Mouse (Mus musculus) heart, adult 8-10 months (tissue): ENCODE measurements around the gene Gm17949. TPM values are rescaled to one million over a fixed set of nuclear protein-coding genes. Genes with fewer than 3 reads are reported as not detected.

ENCODE experiments used
- DNase-seq: peaks from one replicate; pipeline ENCODE4 v3.0.0; 2022; ENCODE audit warnings: low spot score
- total RNA-seq, 4 experiments: library from RNA; stranded (reverse); gene quantifications; 2 replicates each; pipeline ENCODE4 v1.2.4; 2022

Gm17949 gene
- under 1 TPM in 2 of 4 experiments, not detected in 2; 0.37 to 0.60 TPM for total RNA-seq

DNA sequence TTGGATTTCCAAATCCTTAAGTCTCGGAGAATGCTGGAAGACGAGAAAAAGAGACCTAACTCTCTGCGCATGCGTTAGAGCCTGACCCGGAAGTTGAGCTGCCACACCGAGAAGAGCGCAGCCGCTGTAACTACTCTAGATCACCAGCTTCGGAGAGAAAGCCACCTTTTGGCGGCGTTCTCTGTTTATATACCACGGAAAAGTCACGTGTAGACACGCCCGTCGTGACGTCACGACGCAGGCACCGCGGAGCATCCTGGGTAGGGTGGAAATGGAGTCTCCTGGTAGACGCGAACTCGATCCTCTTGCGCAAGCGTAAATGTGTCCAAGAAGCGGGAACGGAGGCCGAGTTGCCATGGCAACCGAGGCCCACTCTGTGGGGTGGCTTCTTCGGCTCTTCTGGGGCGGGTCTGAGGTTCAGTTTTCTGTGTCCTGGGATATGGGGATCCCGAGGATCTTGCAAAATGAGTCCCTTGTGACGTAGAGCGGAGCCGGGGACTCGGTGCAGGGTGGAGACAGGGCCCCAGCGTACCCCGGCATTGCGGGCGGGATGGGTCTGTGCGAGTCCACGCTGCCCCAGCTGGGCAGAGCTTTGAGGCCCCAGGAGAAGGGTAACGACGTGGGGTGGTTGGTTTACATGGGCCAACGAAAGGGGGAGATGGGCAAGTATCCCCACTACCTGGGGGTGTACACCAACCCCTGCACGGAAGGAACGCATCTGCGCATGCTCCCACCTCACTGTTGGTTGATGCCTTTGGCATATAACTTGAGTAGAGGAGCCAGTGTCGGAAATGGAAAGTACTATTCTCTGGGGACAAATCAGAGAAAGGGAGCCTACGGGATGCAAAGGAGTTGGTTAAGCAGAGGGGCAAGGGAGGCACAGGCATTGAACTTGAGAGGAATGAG lies at the start of gene Gm17949, which contains the start of gene Gtf2f1:
TSS of gene Gm17949 (plus strand) at position 234 of the 906 bp plus-strand sequence.
TSS of gene Gtf2f1 (minus strand) at position 53 of the 906 bp plus-strand sequence.
- DNase-seq, result peak; percentile 93

DNA sequence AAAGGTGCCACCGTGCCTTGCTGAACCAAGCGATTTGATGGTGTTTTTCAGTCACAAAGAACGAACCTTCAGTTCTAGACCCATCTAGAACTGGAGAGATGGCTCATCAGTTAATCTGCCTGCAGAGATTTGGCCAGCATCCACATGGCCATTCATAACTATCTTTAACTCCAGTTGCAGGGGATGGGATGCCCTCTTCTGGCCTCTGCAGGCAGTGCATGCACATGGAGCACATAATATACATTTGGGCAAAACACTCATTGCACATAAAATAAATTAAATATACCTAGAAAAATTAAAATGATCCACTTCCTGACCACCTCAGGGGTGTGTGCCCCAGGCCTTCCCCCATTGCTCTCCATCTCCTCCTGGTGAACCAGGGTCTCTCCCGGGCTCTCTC lies 49.4 kb upstream of the Gm17949 start:
- no peak for DNase-seq

DNA sequence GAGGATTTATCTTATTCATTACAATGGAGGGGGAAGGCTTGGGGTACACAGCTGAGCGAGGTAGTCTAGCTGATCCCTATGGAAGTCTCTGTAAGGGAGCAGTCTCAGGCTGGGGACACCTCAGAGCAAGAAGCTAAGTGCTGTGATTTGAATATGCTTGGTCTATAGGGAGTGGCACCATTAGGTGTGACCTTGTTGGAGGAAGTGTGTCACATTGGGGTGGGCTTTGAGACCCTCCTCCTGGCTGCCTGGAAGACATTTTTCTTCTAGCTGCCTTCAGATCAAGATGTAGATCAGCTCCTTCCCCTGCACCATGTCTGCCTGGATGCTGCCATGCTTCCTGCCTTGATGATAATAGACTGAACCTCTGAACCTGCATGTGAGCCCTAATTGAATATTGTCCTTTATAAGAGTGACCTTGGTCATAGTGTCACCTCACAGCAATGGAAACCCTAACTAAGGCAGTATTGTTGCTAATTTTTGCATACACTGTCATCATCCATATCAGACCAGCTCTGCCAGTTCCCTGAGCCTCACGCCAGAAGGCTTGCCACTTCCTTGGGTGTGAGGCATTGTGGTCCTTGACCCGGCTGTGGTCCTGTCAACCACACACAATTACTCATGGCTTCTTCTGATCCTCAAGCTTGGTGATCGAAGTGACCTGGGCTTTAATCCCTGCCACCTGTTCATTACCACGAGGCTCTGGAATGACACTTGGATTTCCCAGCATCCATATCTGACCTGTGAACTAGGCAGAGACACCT lies 48.4 kb upstream of the Gm17949 start:
- no peak for DNase-seq

DNA sequence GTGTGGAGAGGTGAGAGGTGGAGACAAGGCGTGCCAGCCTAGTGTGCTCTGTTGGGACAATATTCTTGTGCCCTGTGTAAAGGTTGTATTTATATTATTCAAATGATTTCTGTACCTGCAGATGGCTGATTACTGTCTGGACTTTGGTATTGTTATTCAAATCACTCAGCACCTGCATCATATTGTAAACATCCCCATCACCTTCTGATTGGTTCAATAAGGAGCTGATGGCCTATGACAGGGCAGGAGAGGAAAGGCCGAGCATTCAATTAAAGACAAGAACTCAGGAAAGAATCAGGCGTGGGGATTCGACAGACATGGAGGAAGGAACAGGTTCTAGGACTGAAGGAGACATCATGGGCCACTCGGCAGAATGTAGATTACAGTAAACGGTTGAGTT lies 47.6 kb upstream of the Gm17949 start:
- DNase-seq, result no peak

DNA sequence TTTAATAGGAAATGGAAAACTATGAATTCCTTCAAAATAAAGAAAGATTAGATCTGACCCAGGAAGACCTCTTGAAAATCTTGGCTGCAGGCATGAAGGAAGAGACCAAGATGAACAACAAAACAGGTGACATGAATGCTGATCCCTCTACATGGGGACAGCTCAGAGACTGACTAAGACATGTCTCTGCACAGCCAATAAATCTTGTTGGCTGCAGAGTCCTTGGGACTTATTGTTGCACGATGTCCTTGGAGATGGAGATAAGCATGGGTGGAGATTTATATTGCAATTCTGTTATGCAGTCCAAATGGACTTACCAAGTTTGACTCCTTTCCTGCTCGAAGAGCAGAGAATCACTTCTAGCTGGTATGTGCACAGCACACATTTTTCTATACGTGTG lies 41.9 kb upstream of the Gm17949 start:
- DNase-seq, result no peak

DNA sequence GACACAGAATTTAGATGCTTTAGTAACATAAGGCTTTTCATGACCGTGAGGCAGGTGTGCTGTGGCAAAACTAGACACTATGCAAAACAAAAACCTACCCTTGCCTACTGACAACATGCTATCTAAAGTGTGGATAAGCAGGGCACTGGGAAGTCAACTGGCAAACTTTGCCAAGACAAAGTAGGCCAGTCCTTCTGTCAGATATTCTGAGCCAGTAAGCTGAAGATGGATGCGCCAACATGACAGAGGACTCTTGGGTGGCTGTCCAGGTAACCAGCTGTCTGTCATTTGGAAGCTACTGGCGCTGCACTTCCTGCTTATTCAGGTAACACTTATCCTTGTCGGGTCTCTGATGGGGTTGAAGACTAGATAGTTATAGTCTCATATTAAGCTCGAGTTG lies 41.2 kb upstream of the Gm17949 start:
- no peak for DNase-seq

DNA sequence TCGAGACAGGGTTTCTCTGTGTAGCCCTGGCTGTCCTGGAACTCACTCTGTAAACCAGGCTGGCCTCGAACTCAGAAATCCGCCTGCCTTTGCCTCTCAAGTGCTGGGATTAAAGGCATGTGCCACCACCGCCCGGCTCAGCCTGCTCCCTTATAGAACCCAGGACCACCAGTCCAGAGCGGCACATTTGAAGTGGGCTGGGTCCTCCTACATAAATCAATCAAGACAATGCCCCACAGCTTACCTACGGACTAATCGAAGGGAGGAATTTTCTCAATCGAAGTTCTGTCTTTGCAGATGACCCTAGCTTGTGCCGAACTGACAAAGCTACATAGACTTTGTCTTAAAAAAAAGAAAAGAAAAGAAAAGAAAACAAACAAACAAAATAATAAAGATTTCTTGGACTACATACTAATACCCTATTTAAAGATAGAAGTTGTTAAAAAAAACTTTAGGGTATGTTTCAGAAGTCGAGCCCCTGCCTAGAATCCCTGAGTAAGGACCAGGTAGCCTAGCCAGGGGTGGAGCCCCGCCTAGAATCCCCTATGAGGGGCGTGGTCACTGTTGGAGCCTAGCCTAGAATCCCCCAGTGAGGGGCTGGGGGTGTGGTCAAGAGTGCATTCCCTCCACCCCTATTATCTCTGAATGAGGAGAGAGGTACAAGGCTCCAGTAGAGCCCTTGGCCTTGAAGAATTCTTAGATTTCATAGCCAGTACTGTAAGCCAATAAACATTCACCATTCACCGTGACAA lies 37.1 kb upstream of the Gm17949 start:
- no peak for DNase-seq

DNA sequence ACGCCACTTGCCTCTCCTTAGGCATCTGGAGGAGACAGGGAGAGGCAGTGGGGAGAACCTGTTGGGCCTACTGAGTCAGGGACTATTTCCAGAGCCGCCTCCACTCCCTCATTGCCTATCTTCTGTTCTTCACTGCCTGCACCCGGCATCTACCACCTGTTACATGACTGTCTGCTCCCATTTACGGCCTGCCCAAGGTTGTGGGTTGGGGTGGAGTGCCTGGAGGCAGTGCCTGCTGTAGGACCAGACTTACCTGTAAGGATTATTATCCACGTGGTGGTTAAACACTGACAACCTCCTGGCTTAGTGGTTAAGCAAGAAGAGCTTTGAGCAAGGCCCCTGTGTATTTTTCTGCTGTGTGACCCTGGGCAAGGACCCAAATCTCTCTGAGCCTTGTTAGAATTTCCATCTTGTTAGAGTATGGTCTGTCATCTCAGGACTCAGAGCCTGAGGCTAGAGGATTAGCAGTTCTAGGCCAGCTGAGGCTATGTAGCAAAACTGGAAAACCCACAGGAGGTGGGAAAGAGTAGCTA lies 36.5 kb upstream of the Gm17949 start:
- no peak for DNase-seq

DNA sequence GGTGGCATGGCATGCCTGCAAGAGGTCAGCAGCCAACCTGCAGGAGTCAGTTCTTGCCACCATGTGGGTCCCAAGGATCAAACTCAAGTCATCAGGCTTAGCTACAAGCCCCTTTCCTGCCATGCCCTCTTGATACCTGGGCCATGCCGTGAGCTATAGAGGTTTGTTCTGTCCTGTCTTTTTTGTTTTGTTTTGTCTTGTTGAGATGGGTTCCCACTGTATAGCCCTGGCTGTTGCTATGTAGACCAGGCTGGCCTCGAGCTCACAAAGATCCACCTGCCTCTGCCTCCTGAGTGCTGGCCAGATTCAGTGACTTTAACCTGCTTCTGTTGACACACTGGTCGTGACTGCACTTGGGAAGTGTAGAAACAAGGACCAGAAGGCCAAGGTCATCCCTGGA lies 35.9 kb upstream of the Gm17949 start:
- DNase-seq, result no peak

DNA sequence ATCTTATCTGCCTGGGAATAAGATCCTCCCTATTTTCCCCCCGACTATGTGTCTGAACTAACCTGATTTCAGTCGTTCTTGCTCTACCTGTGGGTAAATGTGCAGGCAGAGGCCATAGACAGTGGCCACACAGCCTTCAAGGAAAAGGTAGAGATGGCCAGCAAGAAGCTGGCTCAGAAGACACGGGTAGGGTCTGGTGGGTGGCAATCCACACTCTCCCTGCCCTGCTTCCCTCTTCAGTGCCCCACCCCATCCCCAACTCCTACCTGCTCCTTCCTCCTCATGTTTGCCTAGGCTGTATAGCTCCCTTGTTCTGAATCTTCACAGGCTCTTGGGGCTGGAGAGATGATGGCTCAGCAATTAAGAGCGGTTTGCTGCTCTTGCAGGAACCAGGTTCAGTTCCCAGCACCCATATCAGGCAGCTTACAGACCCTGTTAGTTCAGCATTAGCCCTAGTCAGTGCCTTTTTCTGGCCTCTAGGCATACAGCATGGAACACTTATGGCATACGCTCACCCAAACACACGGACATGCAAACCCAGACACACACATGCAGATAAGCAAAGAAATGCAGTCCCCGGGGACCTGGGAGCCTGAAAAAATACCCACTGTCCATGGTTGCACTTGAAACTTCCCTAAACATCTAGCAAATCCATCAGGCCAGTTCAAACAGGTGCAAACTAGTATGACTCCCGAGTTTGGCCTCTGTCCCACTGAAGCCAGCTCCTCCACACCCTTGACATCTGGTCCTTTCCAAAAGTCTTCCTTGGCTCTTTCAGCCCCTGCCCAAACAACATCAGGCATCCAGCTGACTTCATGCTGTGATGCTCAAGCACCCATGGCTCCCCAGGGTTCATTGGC lies 34.5 kb upstream of the Gm17949 start:
- no peak for DNase-seq

DNA sequence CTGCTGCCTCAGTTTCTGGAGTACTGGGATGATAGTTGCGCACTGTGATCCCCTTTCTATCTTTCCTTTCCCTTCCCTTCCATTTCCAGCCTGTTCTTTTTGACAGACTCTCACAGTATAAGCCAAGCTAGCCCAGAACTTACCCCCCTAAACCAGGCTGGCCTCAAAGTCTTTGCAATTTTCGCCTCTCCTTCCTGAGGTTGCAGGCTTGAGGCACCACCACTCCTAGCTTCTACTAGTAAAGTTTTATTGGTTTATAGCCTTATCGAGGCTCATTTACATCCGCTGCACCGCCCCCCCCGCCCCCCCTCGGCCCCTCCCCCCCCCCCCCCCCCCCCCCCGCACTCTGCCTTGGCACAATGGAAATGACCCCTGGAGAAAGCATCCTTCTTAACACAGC lies 31.7 kb upstream of the Gm17949 start:
- DNase-seq, result no peak

DNA sequence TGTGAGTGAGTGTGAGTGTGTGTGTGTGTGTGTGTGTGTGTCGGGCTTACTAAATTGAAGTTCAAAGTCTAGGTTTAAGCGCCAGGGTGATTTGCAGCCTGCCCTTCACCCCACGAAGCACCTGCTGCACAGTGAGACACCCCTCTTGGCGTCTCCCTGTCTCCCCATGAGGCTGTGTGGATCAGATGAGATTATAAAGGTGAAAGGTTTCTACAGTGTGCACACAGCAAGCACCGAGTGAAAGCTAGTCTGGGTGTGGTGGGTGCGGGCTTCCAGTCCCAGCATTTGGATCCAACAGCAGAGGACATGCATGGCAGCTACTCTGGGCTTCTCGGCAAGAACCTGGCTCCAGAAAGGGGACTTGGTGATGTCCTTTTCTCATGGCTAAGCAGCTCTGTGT lies 30.2 kb upstream of the Gm17949 start:
- no peak for DNase-seq

DNA sequence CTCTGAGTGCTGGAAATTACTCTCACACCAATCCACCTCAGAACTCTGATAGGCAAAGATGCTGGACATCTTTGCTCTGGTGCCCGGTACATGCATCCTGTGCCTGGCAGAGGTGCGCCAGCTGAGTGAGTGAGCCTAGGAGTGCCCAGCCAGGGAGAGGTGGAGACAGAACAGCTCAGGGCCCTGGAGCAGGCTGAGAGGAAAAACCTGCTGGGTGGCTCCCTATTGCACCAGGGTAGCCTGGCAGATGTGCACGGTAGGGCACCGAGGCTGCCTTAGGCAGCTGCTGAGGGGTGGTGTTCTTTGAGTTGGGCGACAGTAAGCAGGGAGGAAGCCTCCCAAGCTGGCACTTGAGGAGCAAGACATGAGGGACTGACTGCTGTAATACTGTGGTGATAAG lies 29.3 kb upstream of the Gm17949 start, which contains the start of gene Acer1:
TSS of gene Acer1 (minus strand) at position 114 of the 400 bp plus-strand sequence.
- DNase-seq, result no peak

DNA sequence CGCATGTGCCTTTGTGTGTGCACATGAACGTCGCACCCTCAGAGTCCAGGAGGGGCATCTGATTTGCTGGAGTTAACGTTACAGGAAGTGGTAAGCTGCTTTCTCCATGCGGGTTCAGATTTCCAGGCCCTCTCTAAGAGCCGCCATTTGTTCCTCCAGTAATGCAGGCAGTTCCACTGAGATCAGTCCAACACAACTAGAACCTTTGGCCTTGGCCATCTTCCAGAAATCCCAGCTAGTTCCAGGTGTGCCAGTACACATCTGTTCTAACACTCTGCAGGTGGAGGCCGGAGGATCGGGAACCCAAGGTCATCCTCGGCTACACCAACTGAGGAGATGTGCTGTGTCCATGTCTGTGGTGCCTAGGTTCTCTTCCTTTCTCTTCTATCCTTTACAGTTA lies 26.4 kb upstream of the Gm17949 start:
- DNase-seq, result no peak

DNA sequence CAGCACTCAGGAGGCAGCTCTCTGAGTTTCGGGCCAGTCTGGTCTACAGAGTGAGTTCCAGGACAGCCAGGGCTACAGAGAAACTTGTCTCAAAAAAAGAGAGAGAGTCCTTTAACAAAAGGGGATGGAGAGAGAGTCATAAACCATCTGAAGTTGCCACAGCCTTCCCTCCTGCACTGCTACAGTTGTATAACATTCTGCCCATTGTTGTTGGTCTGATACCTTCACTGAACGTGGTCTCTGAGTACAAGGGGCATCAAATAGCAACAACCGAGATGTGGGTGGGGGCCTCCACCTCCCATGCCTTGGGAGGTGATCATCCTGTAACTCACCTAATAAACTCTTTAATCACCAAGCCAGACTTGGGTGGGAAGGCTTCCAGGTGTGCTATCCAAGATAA lies 25.6 kb upstream of the Gm17949 start:
- DNase-seq, result no peak

DNA sequence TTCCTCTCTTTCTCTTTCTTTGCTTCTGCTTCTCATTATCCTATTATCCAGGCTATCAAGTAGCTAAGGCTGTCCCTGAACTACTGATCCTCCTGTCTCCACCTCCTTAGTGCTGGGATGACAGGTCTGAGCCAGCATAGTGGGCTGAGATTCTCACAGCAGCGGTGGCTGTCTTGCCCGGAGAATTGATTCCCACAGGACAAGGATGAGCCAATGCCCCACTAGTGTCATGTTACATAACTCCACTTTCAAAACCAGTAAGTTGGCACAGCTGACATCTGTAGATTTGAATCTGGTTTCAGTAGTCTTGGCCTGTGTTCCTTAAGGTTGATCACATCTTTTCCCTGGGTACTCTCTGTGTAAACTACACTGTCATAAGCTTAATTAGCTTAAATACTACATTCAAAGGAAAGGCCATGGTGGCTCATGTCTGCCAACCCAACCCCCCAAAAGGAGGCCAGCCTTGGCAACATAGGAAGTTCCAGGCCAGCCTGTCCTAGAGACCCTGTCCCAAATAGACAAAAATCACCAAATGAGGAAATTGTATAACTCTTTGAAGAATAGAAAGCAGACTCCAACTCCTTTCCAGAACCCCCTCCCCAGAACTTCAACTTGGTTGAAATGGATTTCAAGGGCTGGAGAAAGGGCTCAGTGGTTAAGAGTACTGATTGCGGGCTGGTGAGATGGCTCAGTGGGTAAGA lies 25.0 kb upstream of the Gm17949 start:
- no peak for DNase-seq

DNA sequence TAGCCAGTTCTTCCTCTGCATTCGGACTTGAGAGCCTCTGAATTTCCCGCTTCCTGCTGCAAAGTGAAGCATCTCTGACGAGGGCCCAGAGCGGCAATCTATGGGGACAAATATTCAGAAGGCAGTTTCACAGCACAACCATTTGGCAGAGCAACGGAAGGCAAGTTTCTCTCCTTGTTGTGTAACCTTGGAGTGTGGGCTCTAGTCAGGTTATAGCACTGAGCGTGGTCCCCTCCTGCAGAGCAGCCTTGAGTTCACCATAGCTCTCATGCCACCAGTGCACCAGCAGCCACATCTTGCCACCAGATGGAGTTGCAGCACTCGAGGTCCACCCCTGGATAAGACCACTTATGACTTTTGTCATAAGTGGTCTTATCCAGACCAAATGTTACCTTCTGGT lies 22.8 kb upstream of the Gm17949 start:
- no peak for DNase-seq

DNA sequence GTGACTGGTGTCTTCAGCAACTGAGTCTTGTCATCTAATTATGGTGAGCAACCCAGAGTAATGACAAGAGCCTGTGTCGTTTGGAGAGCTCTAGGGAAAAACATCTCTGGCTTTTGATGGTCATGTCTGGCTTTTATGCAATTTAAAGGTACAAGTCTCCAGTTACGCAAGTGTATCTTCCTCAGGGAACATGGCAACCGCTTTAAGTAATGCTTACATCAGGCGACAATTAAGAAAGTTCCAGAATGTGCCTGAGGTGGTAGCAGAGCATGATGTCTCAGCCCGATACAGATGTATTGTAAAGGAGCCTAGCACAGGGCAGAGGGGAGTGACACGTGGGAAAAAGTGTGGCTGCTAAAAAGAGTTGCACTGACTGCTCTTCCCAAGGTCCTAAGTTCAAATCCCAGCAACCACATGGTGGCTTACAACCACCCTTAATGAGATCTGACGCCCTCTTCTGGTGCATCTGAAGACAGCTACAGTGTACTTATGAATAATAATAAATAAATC lies 22.3 kb upstream of the Gm17949 start:
- DNase-seq, result no peak

DNA sequence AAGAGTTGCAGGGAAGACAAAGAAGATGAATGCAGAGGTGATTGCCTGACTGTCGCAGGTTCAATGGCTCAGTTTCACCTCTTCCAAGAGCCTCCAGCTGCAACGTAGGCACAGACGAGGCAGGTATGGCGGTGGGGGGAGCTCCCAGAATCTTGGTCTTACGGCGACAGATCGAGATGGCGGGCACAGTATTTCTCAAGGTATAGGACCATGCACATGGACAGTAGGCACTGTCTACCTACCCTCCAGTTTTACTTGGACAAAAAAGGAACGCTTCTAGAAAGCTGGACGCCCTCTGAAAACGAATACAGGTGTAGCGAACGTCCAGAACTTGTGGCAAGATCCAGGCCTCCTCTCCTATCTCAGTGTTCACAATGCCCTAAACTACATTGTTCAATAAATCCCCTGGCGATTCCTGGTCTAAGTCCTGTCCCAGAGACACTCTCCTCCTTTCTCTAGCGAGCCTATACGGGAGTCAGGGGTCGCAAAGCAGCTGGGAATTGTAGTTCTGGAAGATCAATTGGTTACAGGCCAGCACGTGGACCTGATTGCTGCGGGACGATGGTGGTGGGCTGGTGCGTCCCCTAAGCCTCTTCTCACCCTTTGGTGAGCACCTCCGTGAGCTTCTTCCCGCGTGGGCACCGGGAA lies 21.7 kb upstream of the Gm17949 start:
- DNase-seq, result no peak
